Mouse (Mus musculus): ENCODE data around the gene Tmcc1.
A peak's percentile ranks its signal among the peaks of the same experiment; 100 is the strongest.
"Not testable (repeated sequence)": the region's sequence is repeated elsewhere in the genome, so short reads cannot be mapped to it uniquely, and the experiment has no call there.

Tmcc1 gene

GRCm38 (mm10) chr6:116193394-116194393 lies at the start of gene Tmcc1:
Gene Tmcc1 (minus strand): TSS chr6:116193486.
- peak; percentile 99 for DNase-seq

- DNase-seq = no peak
These were observed 47.1 kb upstream of the Tmcc1 start for GRCm38 (mm10) chr6:116240371-116240770.

GRCm38 (mm10) chr6:116238083-116238482 lies 44.8 kb upstream of the Tmcc1 start:
- no peak for DNase-seq

- DNase-seq = no peak
These were observed 42.0 kb upstream of the Tmcc1 start for GRCm38 (mm10) chr6:116235336-116235735.

GRCm38 (mm10) chr6:116234821-116235220 lies 41.5 kb upstream of the Tmcc1 start:
- DNase-seq = not testable (repeated sequence)

- peak; percentile 69 for DNase-seq
These were observed 35.7 kb upstream of the Tmcc1 start for GRCm38 (mm10) chr6:116228785-116229525.

- peak; percentile 10 for DNase-seq
These were observed 34.5 kb upstream of the Tmcc1 start for GRCm38 (mm10) chr6:116227767-116228166.

- DNase-seq = peak; percentile 97
These were observed 14.6 kb upstream of the Tmcc1 start, which contains the start of gene Washc2 for GRCm38 (mm10) chr6:116207729-116208534. Gene Washc2 (plus strand): TSS chr6:116208038.

- no peak for DNase-seq
These were observed 6.4 kb upstream of the Tmcc1 start for GRCm38 (mm10) chr6:116199682-116200081.

- DNase-seq = peak; percentile 22
These were observed 4.9 kb upstream of the Tmcc1 start for GRCm38 (mm10) chr6:116198173-116198572.

- DNase-seq = no peak
These were observed 2.5 kb upstream of the Tmcc1 start for GRCm38 (mm10) chr6:116195811-116196210.

- DNase-seq = no peak
These were observed 426 bp downstream of the Tmcc1 start for GRCm38 (mm10) chr6:116192809-116193311.

GRCm38 (mm10) chr6:116189417-116189816 lies 3.9 kb downstream of the Tmcc1 start:
- DNase-seq = peak; percentile 21

- DNase-seq = no peak
These were observed 6.8 kb downstream of the Tmcc1 start for GRCm38 (mm10) chr6:116186485-116186884.

- no peak for DNase-seq
These were observed 9.8 kb downstream of the Tmcc1 start for GRCm38 (mm10) chr6:116183509-116183908.

- DNase-seq = no peak
These were observed 12.6 kb downstream of the Tmcc1 start for GRCm38 (mm10) chr6:116180731-116181130.

GRCm38 (mm10) chr6:116178376-116178775 lies 14.9 kb downstream of the Tmcc1 start:
- no peak for DNase-seq

GRCm38 (mm10) chr6:116173511-116174099 lies 19.7 kb downstream of the Tmcc1 start:
- DNase-seq = not testable (repeated sequence)

GRCm38 (mm10) chr6:116166383-116166782 lies 26.9 kb downstream of the Tmcc1 start:
- DNase-seq = no peak

- no peak for DNase-seq
These were observed 38.2 kb downstream of the Tmcc1 start for GRCm38 (mm10) chr6:116154854-116155624.

- no peak for DNase-seq
These were observed 45.9 kb downstream of the Tmcc1 start for GRCm38 (mm10) chr6:116147386-116147785.
